17 mouse cellular contexts compared by ENCODE assay signal in genomic region chr8:95044811-95045210, GRCm38 (mm10). TPM values are rescaled to one million over a fixed set of nuclear protein-coding genes. Genes with fewer than 3 reads are reported as not detected.
"Had no signal": no experiment of that assay in that cellular context is flagged by ENCODE, and none has a peak within 500 bp of the region (broad histone marks: within the 10 kb centered on the region; RNA-seq: fewer than 3 reads in every experiment).

No protein-coding gene starts in this region.

- H3K27ac ChIP-seq: limb, embryonic 13.5 days; liver, embryonic 13.5 days; midbrain, embryonic 13.5 days; stomach, embryonic 15.5 days had no signal

- H3K4me2 ChIP-seq: limb, embryonic 13.5 days; liver, embryonic 13.5 days; midbrain, embryonic 13.5 days; stomach, embryonic 15.5 days had no signal

- ATAC-seq: midbrain, embryonic 13.5 days had no signal

- H3K4me1 ChIP-seq: stomach, embryonic 15.5 days had no signal

- H3K9me3 ChIP-seq: limb, embryonic 13.5 days; liver, embryonic 13.5 days; midbrain, embryonic 13.5 days; stomach, embryonic 15.5 days had no signal

- H3K9ac ChIP-seq: limb, embryonic 13.5 days; liver, embryonic 13.5 days; midbrain, embryonic 13.5 days; stomach, embryonic 15.5 days had no signal

- H3K36me3 ChIP-seq: limb, embryonic 13.5 days; liver, embryonic 13.5 days; midbrain, embryonic 13.5 days; stomach, embryonic 15.5 days had no signal

- DNase-seq: kidney, adult 18-20 months; kidney, adult 9 months; kidney, postnatal 14 days; kidney, postnatal 4 days; left cerebral cortex, postnatal 4 days; liver, embryonic 13.5 days; lung, adult 2 months; lung, postnatal 14 days; lung, postnatal 4 days; right cerebral cortex, postnatal 25 days; spleen, adult 18-20 months; thymus, postnatal 25 days had no signal

- H3K27me3 ChIP-seq: limb, embryonic 13.5 days; liver, embryonic 13.5 days; midbrain, embryonic 13.5 days; stomach, embryonic 15.5 days had no signal

- H3K4me3 ChIP-seq: limb, embryonic 13.5 days; liver, embryonic 13.5 days; midbrain, embryonic 13.5 days; stomach, embryonic 15.5 days had no signal

RNA-seq across cellular contexts. Expression of gene Drc7, which starts 10.1 kb away (rescaled TPM):
- total RNA-seq: liver, adult 2 months had no signal
- polyA plus RNA-seq: limb, embryonic 13.5 days; liver, adult 2 months; neural tube, embryonic 11.5 days had no signal
